Mouse (Mus musculus) CH12.LX (cell line): ENCODE results near the gene Slc12a6. TPM values are rescaled to one million over a fixed set of nuclear protein-coding genes. Genes with fewer than 3 reads are reported as not detected.

Experiments used
- DNase-seq: peaks from one replicate; pipeline ENCODE4 v3.0.0-alpha.2; 2013; ENCODE audit errors: extremely low read depth
- H3K27ac ChIP-seq: 2 replicates; pipeline ENCODE4 v1.5.1; 2012; ENCODE audit warnings: low read depth, mild to moderate bottlenecking, control low read depth, moderate library complexity; ENCODE audit not compliant: insufficient read depth
- H3K27me3 ChIP-seq: replicated peaks from 2 replicates; pipeline ENCODE3; 2012; ENCODE audit warnings: inconsistent platforms
- H3K36me3 ChIP-seq, 2 experiments: replicated peaks in 1 of 2; 2 replicates each; pipeline versions ENCODE3 to v1.6.1; 2012; ENCODE audit warnings: inconsistent platforms in 1 of 2, low read length in 1 of 2, mild to moderate bottlenecking in 1 of 2, mixed read lengths in 1 of 2, moderate library complexity in 1 of 2; ENCODE audit not compliant: control insufficient read depth in 1 of 2, insufficient read depth in 1 of 2
- H3K4me1 ChIP-seq, 2 experiments: 2 replicates each; pipeline ENCODE4 v1.6.1; 2012; ENCODE audit warnings: inconsistent platforms in 1 of 2, moderate library complexity in 1 of 2; ENCODE audit not compliant: insufficient read depth in 2 of 2, control insufficient read depth in 1 of 2
- H3K4me2 ChIP-seq: 2 replicates; pipeline ENCODE4 v1.6.1; 2012; ENCODE audit warnings: low read depth, mild to moderate bottlenecking, control low read depth; ENCODE audit not compliant: poor library complexity, insufficient read depth, severe bottlenecking
- H3K4me3 ChIP-seq, 3 experiments: fragments of 150-350 bp in 1 of 3; sonication (generic) in 1 of 3; replicated peaks in 1 of 3; 2 replicates each; pipeline versions ENCODE3 to v1.5.1; 2011 to 2012; ENCODE audit warnings: low read depth in 2 of 3, low read length in 2 of 3, mild to moderate bottlenecking in 2 of 3, moderate library complexity in 2 of 3, control low read depth in 1 of 3, improper control_type of control experiment in 1 of 3, inconsistent platforms in 1 of 3, mixed read lengths in 1 of 3; ENCODE audit not compliant: poor library complexity in 1 of 3
- H3K79me2 ChIP-seq: replicated peaks from 2 replicates; pipeline ENCODE4 v1.6.1; 2012; ENCODE audit warnings: mild to moderate bottlenecking, moderate library complexity; ENCODE audit not compliant: control insufficient read depth, poor library complexity, insufficient read depth, severe bottlenecking; ENCODE audit errors: extremely low read depth
- H3K9ac ChIP-seq: 2 replicates; pipeline ENCODE4 v1.6.1; 2012; ENCODE audit warnings: low read depth, mild to moderate bottlenecking, control low read depth, moderate library complexity; ENCODE audit not compliant: insufficient read depth
- H3K9me3 ChIP-seq: replicated peaks from 2 replicates; pipeline ENCODE3; 2012; ENCODE audit warnings: low read length, inconsistent platforms, mixed read lengths
- BHLHE40 ChIP-seq: IDR thresholded peaks from 2 replicates; pipeline ENCODE4 v1.6.1; 2011; ENCODE audit warnings: mild to moderate bottlenecking, low read depth, low read length, improper control_type of control experiment
- HCFC1 ChIP-seq: IDR thresholded peaks from 2 replicates; pipeline ENCODE4 v1.6.1; 2012; ENCODE audit warnings: low read depth, mild to moderate bottlenecking, inconsistent platforms, low read length, improper control_type of control experiment
- JUND ChIP-seq: conservative IDR thresholded peaks from 2 replicates; pipeline ENCODE4 v1.6.1; 2011; ENCODE audit warnings: low read depth, low read length, improper control_type of control experiment
- RCOR1 ChIP-seq: conservative IDR thresholded peaks from 2 replicates; pipeline ENCODE4 v1.6.1; 2012; ENCODE audit warnings: low read depth, mild to moderate bottlenecking, inconsistent platforms, low read length, improper control_type of control experiment
- SIN3A ChIP-seq: IDR thresholded peaks from 2 replicates; pipeline ENCODE4 v1.6.1; 2012; ENCODE audit warnings: low read length, improper control_type of control experiment, inconsistent platforms
- USF1 ChIP-seq: IDR thresholded peaks from 2 replicates; pipeline ENCODE4 v1.6.1; 2014; ENCODE audit warnings: low read depth, mild to moderate bottlenecking, inconsistent platforms, low read length, improper control_type of control experiment
- dilution Hi-C: fragments of 300-500 bp; cut with MboI; formaldehyde crosslinking; loops from 2 replicates; pipeline ENCODE4 v1.14.3; 2020; ENCODE audit warnings: low sequenced_read_pairs; ENCODE audit not compliant: extremely low pct_unique_long_range_greater_than_20kb, extremely low pct_ligation_motif_present
- in situ Hi-C: fragments of 300-500 bp; cut with MboI; formaldehyde crosslinking; loops from 3 replicates; pipeline ENCODE4 v1.14.3; 2019; ENCODE audit warnings: low sequenced_read_pairs, low pct_ligation_motif_present, low pct_unique_long_range_greater_than_20kb, mixed read lengths
- polyA plus RNA-seq: library from polyadenylated mRNA; unstranded; fragments of >175 nt; gene quantifications from 2 replicates; pipeline ENCODE4 v1.2.1, GENCODE M21; 2012; ENCODE audit warnings: low read depth; ENCODE audit not compliant: insufficient read length
- total RNA-seq, 2 experiments: library from RNA; depleted of rRNA; stranded (reverse); fragments of 300-350 nt in 1 of 2; fragments of >200 nt in 1 of 2; gene quantifications; 2 replicates each; pipeline ENCODE4 v1.2.3; 2012 to 2014

Gene Slc12a6
- total and polyA plus RNA-seq, 3 experiments, result 7.8 to 14.8 (median 10.5) TPM

DNA sequence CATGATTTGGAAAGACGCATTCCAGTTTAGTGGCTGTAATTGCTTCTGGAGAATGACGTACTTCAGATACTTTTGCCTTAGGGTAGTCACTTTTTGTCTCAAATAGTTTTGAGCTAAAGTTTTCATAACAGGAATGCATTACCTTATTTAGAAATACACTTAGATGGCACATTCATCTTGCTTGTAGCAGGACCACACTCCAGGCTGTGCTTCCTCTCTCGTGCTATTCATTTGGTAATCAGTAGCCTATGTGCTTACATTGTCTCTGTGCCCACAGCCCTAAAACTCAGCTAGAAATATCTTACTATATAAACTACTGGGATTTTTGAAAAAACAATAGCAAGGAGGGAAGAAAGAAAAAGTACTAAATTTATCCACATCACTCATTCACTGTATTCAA is 141.4 kb downstream of the Slc12a6 start:
- peaks cover 0 to 2% of the 10 kb centered on the region in 2 experiments; a peak in 1 of 4 replicates for H3K4me1 ChIP-seq
- H3K27me3 ChIP-seq, result no peaks in the 10 kb centered on the region
- H3K4me3 ChIP-seq, result no peak overlapping the region
- H3K36me3 ChIP-seq, result peaks cover 14 to 53% of the 10 kb centered on the region in 2 experiments
- H3K79me2 ChIP-seq, result peaks cover 2% of the 10 kb centered on the region
- in situ Hi-C loops (no loop called here), dilution Hi-C loops (no loop called here)
- H3K4me2 ChIP-seq, result no peak overlapping the region
- H3K9me3 ChIP-seq, result no peaks in the 10 kb centered on the region
- DNase-seq, result no peak
- H3K9ac ChIP-seq, result no peak overlapping the region
- no peak for TF ChIP-seq BHLHE40
- TF ChIP-seq USF1, result no peak
- TF ChIP-seq JUND, result no peak
- TF ChIP-seq RCOR1, result no peak
- TF ChIP-seq SIN3A, result no peak
- no peak for TF ChIP-seq HCFC1
- no peak overlapping the region for H3K27ac ChIP-seq

Other genes starting within 250 kb of the Slc12a6 start
- not detected in 2 replicates for gene Olfr1311, start 241.4 kb upstream of the Slc12a6 start, total RNA-seq (2012; rRNA removed)
- gene Olfr1311, start 241.4 kb upstream of the Slc12a6 start, total RNA-seq (2014; rRNA removed), result not detected in 2 replicates
- not detected in 2 replicates for gene Olfr1311, start 241.4 kb upstream of the Slc12a6 start, polyA plus RNA-seq
- not detected in 2 replicates for gene Olfr1312, start 215.6 kb upstream of the Slc12a6 start, total RNA-seq (2012; rRNA removed)
- gene Olfr1312, start 215.6 kb upstream of the Slc12a6 start, total RNA-seq (2014; rRNA removed), result not detected in 2 replicates
- not detected in 2 replicates for gene Olfr1312, start 215.6 kb upstream of the Slc12a6 start, polyA plus RNA-seq
- gene Olfr1313, start 188.0 kb upstream of the Slc12a6 start, total RNA-seq (2012; rRNA removed), result not detected in 2 replicates
- gene Olfr1313, start 188.0 kb upstream of the Slc12a6 start, total RNA-seq (2014; rRNA removed), result not detected in 2 replicates
- not detected in 2 replicates for gene Olfr1313, start 188.0 kb upstream of the Slc12a6 start, polyA plus RNA-seq
- not detected in 2 replicates for gene Olfr1314, start 169.0 kb upstream of the Slc12a6 start, total RNA-seq (2012; rRNA removed)
- not detected in 2 replicates for gene Olfr1314, start 169.0 kb upstream of the Slc12a6 start, total RNA-seq (2014; rRNA removed)
- gene Olfr1314, start 169.0 kb upstream of the Slc12a6 start, polyA plus RNA-seq, result not detected in 2 replicates
- not detected in 2 replicates for gene Olfr1315-ps1, start 150.4 kb upstream of the Slc12a6 start, total RNA-seq (2012; rRNA removed)
- not detected in 2 replicates for gene Olfr1315-ps1, start 150.4 kb upstream of the Slc12a6 start, total RNA-seq (2014; rRNA removed)
- gene Olfr1315-ps1, start 150.4 kb upstream of the Slc12a6 start, polyA plus RNA-seq, result not detected in 2 replicates
- not detected in 2 replicates for gene Olfr1316, start 130.8 kb upstream of the Slc12a6 start, total RNA-seq (2012; rRNA removed)
- not detected in 2 replicates for gene Olfr1316, start 130.8 kb upstream of the Slc12a6 start, total RNA-seq (2014; rRNA removed)
- gene Olfr1316, start 130.8 kb upstream of the Slc12a6 start, polyA plus RNA-seq, result not detected in 2 replicates
- gene Olfr1317, start 125.5 kb upstream of the Slc12a6 start, total RNA-seq (2012; rRNA removed), result not detected in 2 replicates
- gene Olfr1317, start 125.5 kb upstream of the Slc12a6 start, total RNA-seq (2014; rRNA removed), result not detected in 2 replicates
- gene Olfr1317, start 125.5 kb upstream of the Slc12a6 start, polyA plus RNA-seq, result not detected in 2 replicates
- not detected in 2 replicates for gene Olfr1318, start 111.6 kb upstream of the Slc12a6 start, total RNA-seq (2012; rRNA removed)
- not detected in 2 replicates for gene Olfr1318, start 111.6 kb upstream of the Slc12a6 start, total RNA-seq (2014; rRNA removed)
- gene Olfr1318, start 111.6 kb upstream of the Slc12a6 start, polyA plus RNA-seq, result not detected in 2 replicates
- 17.2 and 19.9 TPM in 2 replicates for gene Lpcat4, start 26.4 kb upstream of the Slc12a6 start, total RNA-seq (2012; rRNA removed)
- 10.7 and 12.3 TPM in 2 replicates for gene Lpcat4, start 26.4 kb upstream of the Slc12a6 start, total RNA-seq (2014; rRNA removed)
- gene Lpcat4, start 26.4 kb upstream of the Slc12a6 start, polyA plus RNA-seq, result 66.8 and 75.2 TPM in 2 replicates
- gene Nutm1, start 6.5 kb upstream of the Slc12a6 start, total RNA-seq (2012; rRNA removed), result 0.04 TPM in 1 of 2 replicates, not detected in the other
- gene Nutm1, start 6.5 kb upstream of the Slc12a6 start, total RNA-seq (2014; rRNA removed), result not detected in 2 replicates
- gene Nutm1, start 6.5 kb upstream of the Slc12a6 start, polyA plus RNA-seq, result 0.08 TPM in 1 of 2 replicates, not detected in the other
- 239 and 308 TPM in 2 replicates for gene Nop10, start 3.9 kb upstream of the Slc12a6 start, total RNA-seq (2012; rRNA removed)
- 448 and 507 TPM in 2 replicates for gene Nop10, start 3.9 kb upstream of the Slc12a6 start, total RNA-seq (2014; rRNA removed)
- 226 and 251 TPM in 2 replicates for gene Nop10, start 3.9 kb upstream of the Slc12a6 start, polyA plus RNA-seq
- not detected in 2 replicates for gene Gm21985, start 489 bp downstream of the Slc12a6 start, total RNA-seq (2012; rRNA removed)
- 0.51 TPM in 1 of 2 replicates, not detected in the other for gene Gm21985, start 489 bp downstream of the Slc12a6 start, total RNA-seq (2014; rRNA removed)
- gene Gm21985, start 489 bp downstream of the Slc12a6 start, polyA plus RNA-seq, result not detected in 2 replicates
- 108 and 117 TPM in 2 replicates for gene Emc4, start 102.2 kb downstream of the Slc12a6 start, total RNA-seq (2012; rRNA removed)
- gene Emc4, start 102.2 kb downstream of the Slc12a6 start, total RNA-seq (2014; rRNA removed), result 81.3 and 86.8 TPM in 2 replicates
- gene Emc4, start 102.2 kb downstream of the Slc12a6 start, polyA plus RNA-seq, result 125 and 135 TPM in 2 replicates
- gene Katnbl1, start 113.4 kb downstream of the Slc12a6 start, total RNA-seq (2012; rRNA removed), result 9.7 and 12.6 TPM in 2 replicates
- 39.8 and 47.1 TPM in 2 replicates for gene Katnbl1, start 113.4 kb downstream of the Slc12a6 start, total RNA-seq (2014; rRNA removed)
- 20.1 TPM in 2 replicates for gene Katnbl1, start 113.4 kb downstream of the Slc12a6 start, polyA plus RNA-seq
- 16.5 and 17.7 TPM in 2 replicates for gene Emc7, start 189.2 kb downstream of the Slc12a6 start, total RNA-seq (2012; rRNA removed)
- 25.6 and 28.3 TPM in 2 replicates for gene Emc7, start 189.2 kb downstream of the Slc12a6 start, total RNA-seq (2014; rRNA removed)
- gene Emc7, start 189.2 kb downstream of the Slc12a6 start, polyA plus RNA-seq, result 21.3 and 26.6 TPM in 2 replicates
- not detected in 2 replicates for gene Chrm5, start 214.9 kb downstream of the Slc12a6 start, total RNA-seq (2012; rRNA removed)
- not detected in 2 replicates for gene Chrm5, start 214.9 kb downstream of the Slc12a6 start, total RNA-seq (2014; rRNA removed)
- not detected in 2 replicates for gene Chrm5, start 214.9 kb downstream of the Slc12a6 start, polyA plus RNA-seq
- 21.2 and 22.9 TPM in 2 replicates for gene Aven, start 227.1 kb downstream of the Slc12a6 start, total RNA-seq (2012; rRNA removed)
- 33.9 and 40.1 TPM in 2 replicates for gene Aven, start 227.1 kb downstream of the Slc12a6 start, total RNA-seq (2014; rRNA removed)
- 44.3 and 58.5 TPM in 2 replicates for gene Aven, start 227.1 kb downstream of the Slc12a6 start, polyA plus RNA-seq